Mouse (Mus musculus): Measurements from ENCODE around the gene Slc17a2. TPM values are rescaled to one million over a fixed set of nuclear protein-coding genes. Genes with fewer than 3 reads are reported as not detected.
A peak's percentile ranks its signal among the peaks of the same experiment; 100 is the strongest.
"Not testable (repeated sequence)": the region's sequence is repeated elsewhere in the genome, so short reads cannot be mapped to it uniquely, and the experiment has no call there.

Slc17a2 gene
- total RNA-seq (2021), result under 1 TPM in 1 of 2 experiments, not detected in 1; 0.11 TPM
- long read RNA-seq, experiment 1, result 0 reads
- long read RNA-seq, experiment 2, result 0 reads

DNA sequence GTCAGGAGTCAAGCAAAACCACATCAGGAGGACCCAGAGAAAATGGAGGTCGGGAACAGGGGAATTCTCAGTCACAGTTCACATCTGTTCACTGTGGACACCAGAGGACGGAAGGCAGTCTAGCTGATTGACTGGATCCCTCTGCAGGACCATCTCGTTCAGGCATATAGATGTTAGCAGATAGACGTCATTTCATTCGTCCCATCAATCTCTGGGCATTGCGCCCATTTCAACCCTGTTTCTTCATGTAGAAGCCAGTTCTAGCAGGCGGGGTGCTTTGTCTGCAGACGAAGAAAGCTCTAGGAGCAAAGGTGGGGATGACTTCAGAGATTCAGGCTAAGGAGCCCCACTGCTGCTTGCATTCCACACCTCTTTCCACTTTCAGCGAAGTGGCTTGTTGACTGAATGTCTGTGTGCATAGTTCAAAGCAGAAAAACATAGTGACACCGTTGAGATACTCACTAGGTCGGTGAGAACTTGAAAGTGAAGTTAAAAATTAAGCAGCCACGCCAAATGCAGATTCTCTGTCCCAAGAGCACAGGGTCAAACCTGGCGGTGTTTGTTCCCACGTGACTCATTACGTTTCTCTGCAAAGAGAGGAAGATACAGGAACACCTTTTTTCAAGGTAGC, at the start of gene Slc17a2:
Slc17a2 (plus strand) TSS at position 572 of the 631 bp plus-strand sequence.
- DNase-seq, result no peak

DNA sequence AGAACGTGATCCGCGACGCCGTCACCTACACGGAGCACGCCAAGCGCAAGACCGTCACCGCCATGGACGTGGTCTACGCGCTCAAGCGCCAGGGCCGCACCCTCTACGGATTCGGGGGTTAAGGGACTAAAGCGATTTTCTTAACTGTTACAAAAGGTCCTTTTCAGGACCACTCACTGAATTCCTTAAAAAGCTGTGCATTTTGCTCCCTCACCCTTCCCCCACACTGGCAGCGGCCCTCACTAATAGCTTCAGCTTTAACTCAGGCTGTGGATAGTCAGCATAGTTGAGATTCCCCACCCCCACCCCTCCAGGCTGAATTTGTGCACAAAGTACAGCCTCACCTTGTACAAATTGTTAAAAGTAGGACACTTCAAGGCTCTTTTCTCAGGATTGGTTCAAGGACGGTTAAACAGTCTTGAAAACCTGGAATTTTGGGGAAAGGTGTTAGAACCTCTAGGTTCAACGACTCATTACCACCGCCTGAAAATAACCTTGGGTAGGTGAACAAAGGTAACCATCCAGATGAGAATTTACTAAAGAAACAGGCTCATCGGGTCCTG, 49.5 kb upstream of the Slc17a2 start:
- no peak for DNase-seq

DNA sequence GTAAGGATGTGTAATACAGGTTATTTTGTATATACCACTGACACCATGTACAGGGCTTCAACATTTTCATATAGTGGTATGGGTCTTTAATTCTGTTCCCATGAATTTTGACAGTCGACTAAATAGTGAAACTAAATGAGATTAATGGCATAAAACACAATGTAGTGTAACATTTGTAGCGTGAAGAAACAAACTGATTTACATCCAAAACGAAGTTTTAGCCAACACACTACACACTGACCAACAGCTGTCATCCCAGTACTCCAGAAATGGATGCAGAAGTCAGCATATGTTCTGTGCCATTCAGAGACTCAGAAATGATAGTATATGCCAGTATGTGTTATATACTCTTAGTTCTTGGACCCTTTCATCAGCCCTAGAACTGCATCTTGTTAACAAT, 48.9 kb upstream of the Slc17a2 start:
- DNase-seq, result no peak

DNA sequence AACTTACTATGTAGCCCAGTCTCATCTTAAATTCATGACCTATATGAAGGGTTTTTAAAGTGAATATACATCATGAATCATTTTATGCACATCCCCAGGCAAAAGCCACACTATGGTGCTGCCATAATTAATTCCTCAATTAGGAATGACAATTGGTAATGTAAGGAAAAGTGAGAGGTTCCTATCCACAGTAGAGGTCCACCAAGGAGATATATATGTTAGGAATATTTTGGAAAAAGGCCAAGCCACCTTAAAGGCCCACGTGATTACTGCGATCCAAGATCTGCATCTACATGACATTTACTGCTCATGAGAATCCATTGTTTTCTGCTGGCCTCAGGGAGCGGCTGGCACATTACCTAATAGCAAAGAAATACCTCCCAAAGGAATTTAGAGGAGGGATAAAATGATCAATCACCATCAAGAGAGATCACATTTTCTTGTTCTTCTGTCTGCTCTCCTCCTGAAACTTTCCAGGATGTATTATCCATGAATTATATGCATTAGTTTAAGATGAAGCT, 47.5 kb upstream of the Slc17a2 start:
- DNase-seq, result no peak

DNA sequence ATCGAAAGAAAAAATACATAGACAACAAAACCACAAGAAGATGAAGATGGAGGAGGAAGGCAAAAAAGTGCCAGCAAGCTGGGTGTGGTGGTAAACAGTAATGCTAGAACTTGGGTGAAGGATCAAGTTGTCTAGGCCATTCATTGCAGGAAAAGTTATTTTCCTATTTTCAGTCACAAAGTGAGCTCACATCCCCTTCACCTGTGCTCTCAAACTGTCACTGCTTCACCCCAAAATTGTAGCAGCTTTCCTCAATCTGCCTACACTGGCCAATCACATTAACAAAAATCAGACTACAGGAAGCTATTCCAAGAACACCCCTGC, 46.9 kb upstream of the Slc17a2 start:
- no peak for DNase-seq

DNA sequence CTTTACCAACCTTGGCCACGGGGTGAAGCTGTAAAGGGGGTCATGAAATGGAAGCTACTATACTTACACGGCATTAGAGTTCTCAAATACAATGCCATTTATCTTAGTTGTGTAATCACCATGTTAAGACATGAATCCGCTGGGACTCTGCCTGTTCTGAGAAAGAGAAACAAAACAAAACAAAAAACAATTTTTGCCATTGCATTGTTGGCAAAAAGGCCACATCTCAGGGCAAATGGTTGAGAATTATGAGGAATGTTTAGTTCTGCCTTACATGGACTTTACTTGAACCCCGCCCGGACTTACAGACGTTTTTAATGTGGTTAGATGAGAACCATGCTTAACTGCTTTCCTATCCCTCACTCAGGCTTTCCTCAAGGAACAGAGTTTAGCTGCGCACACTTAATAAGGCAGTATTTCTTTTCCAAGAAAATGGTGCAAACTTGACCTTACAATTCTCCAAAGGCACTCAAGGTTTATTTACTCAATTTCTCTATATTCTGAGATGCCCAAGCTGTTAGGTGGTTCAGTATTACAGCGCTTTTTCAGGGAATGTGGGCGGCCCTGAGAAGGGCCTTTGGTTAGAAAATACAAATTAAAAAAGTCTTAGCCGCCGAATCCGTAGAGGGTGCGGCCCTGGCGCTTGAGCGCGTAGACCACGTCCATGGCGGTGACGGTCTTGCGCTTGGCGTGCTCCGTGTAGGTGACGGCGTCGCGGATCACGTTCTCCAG, 46.4 kb upstream of the Slc17a2 start:
- no peak for DNase-seq

DNA sequence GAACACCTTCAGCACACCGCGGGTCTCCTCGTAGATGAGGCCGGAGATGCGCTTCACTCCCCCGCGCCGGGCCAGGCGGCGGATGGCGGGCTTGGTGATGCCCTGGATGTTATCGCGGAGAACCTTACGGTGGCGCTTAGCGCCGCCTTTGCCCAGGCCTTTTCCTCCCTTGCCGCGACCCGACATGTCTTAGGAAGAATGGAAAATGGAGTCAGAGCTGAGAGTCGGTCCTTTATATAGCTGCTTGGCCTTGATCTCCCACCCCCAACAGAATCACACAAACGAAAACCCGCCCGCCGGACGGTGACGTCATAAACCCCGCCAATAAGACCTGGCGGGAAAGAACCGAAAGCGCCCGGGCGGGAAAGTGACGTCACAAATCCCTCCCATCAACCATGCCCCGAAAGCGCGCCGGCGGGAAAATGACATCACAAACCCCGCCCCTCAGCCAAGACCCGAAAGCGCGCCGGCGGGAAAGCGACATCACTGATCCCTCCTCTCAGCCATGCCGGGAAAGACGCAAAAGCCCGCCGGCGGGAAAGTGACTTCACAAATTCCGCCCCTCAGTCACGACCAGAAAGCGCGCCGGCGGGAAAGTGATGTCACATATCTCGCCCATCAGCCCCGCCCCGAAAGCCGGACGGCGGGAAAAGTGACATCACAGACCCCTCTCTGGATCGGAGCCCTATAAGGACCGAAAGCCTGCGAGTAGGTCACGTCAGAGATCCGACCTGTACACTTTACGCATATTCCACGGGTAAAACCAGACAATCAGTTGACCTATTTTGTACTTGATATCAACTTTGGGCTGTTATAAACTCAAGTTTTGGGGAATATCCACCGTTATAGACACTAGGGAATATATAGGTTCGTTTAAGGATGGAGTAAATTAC, 45.6 kb upstream of the Slc17a2 start, which contains the start of gene Hist1h4a:
Hist1h4a (minus strand) TSS at position 259 of the 893 bp plus-strand sequence.
- DNase-seq, result peak; percentile 93

DNA sequence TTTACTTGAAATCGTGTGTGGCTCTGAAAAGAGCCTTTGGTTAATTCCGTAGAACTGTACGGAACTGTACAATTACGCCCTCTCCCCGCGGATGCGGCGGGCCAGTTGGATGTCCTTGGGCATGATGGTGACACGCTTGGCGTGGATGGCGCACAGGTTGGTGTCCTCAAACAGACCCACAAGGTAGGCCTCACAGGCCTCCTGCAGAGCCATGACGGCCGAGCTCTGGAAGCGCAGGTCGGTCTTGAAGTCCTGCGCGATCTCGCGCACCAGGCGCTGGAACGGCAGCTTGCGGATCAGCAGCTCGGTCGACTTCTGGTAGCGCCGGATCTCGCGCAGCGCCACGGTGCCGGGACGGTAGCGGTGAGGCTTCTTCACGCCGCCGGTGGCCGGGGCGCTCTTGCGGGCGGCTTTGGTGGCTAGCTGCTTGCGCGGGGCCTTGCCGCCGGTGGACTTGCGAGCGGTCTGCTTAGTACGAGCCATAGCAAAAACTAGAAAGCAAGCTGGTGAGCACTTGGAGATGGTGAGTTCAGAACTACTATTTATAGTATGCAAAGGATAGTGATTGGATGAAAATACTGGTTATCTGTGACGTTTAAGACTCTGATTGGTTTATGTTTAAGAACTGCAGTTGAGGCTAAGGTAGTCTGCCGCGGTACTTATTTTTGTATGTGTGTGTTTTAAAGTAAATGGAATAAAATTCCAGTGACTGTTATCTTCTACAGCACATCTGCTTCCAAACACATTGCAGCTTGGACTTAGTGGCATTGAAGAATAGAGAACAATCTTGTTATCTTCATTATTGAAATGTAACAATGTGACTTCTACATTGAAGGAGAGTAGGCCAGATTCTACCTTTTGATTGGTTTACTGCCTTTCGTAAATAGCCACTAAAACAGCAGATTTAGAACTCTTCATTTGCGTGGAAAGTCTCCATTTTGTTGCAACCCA, 44.6 kb upstream of the Slc17a2 start, which contains the start of gene Hist1h3a:
Hist1h3a (minus strand) TSS at position 516 of the 951 bp plus-strand sequence.
- peak; percentile 30 for DNase-seq

DNA sequence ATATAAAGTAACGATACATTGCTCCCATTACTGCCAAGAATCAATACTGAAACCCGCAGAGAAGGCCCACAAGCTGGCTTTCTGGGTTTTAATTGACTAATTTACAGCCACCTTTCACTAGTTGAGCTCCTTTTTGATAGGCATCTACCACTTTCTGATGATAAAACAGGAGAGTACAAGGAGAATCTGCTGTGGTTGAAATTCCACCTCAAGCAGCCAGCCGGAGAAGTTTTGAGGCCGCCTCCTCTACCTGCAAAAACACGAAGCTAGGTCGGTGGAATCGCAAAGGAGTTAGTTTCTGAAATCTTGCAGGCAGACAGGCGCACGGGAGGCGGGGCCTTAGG, 43.6 kb upstream of the Slc17a2 start:
- no peak for DNase-seq

DNA sequence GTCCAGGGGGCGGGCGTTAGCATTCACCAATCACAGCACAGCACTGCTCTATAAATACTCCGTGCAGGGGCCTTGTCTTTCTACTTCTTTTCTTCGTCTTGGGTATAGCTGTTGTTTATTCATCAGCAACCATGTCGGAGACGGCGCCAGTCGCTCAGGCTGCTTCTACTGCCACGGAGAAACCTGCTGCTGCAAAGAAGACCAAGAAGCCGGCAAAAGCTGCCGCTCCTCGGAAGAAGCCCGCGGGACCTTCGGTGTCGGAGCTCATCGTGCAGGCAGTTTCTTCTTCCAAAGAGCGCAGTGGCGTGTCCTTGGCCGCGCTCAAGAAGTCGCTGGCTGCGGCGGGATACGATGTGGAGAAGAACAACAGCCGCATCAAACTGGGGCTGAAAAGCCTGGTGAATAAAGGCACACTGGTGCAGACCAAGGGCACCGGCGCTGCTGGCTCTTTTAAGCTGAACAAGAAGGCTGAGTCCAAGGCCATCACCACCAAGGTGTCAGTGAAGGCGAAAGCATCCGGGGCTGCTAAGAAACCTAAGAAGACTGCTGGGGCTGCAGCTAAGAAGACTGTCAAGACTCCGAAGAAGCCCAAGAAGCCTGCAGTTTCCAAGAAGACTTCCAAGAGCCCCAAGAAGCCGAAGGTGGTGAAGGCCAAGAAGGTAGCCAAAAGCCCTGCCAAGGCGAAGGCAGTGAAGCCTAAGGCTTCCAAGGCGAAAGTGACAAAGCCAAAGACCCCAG, 43.0 kb upstream of the Slc17a2 start, which contains the start of gene Hist1h1a:
Hist1h1a (plus strand) TSS at position 81 of the 738 bp plus-strand sequence.
- peak; percentile 72 for DNase-seq

DNA sequence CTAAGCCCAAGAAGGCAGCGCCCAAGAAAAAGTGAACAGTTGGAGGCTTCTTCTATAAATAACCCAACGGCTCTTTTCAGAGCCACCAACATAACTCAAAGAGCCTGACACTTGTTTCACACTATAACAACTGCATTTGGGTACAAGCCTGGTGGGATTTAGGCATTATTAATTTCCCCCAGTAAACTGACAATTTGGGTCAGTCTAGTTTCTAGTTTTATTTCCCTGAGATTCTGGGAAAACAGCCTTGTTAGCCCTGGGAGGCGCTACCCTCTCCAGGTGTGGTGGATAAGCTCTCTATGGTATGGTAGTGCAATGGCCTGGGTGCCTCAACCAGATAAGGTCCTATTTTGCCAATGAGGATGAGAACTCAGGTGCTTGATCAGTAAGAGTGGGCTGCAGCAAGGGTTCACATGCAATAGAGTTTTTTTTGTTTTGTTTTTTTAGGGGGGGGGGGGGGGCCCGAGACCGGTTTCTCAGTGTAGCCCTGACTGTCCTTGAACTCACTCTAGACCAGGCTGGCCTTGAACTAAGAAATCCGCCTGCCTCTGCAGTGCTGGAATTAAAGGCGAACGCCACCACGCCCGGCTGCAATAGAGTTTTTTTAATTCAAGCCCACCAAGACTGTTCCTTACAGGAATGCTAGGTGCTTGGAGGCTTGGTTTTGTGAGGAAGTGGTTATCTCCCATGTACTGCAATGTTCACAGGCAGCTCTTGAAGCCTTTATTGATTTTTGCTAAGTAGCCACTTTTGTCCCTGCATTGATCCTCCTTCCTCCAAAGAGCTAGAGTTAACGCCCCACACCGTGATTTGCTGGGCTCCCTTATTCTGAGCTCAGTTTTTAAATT, 42.2 kb upstream of the Slc17a2 start:
- DNase-seq, result no peak

DNA sequence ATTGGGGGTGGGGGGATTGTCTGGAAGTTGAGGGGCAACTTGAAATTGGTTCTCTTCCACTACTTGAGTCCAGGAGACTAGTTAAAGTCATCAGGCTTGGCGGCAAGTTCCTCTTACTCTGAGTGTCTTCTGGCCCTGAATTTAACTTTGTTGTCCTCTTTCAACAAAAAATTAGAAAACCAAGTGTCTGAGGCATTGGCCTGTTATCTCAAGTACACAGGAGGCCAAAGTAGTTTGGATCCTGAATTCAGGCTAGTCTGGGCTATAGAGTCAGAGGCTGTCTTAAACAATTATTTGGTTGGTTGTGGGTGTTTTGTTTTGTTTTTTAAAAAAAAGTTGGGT, 41.6 kb upstream of the Slc17a2 start:
- no peak for DNase-seq

DNA sequence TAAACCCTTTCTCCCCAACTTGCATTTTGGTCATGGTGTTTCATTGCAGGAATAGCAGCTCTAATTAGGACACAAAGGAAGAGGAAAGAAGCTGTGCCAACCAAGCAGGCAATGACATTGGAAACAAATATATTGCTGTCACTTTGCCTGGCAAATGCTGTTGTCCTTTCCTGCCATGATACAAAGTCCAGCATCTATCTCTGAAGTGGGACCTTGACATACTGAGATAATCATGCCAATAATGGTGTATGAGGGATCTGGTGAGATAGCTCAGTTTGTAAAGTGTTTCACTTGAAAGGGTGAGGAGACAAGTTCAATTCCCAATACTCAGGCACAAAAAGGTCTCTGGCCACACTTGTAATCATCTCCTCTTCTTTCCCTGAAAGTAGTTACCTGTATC, 40.0 kb upstream of the Slc17a2 start:
- no peak for DNase-seq

DNA sequence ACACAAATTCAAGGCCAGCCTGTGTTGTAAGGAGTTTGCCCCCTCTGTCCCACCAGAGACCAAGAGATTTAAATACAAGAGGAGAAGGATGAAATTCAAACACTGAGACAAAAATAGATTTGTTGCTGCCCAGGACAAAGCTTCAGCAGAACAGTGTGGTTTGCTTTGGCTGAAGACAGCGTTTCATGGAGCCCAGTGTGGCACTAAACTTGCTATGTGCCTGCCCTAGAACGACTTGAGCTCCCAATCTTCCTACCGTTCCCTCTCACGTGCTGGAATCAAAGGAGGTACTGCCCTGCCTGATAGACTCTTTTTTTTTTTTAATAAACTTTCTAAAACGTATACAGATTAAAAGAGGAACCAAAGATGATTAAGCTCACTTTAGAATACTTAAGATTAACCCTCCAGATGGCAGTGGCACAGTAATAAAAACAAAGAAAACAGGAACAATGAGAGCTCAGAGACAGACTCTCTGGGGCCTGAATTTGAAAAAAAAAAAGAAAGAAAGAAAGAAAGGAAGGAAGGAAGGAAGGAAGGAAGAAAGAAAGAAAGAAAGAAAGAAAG, 37.9 kb upstream of the Slc17a2 start:
- no peak for DNase-seq

DNA sequence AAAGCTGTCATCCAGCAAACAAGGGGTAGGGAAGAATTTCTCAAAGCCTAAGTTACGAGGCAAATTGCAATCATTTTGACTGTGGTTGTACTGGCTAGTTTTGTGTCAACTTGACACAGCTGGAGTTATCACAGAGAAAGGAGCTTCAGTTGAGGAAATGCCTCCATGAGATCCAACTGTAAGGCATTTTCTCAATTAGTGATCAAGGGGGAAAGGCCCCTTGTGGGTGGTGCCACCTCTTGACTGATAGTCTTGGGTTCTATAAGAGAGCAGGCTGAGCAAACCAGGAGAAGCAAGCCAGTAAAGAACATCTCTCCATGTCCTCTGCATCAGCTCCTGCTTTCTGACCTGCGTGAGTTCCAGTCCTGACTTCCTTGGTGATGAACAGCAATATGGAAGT, 37.2 kb upstream of the Slc17a2 start, which contains the start of gene Trim38:
Trim38 (plus strand) TSS at position 301 of the 400 bp plus-strand sequence.
- DNase-seq, result not testable (repeated sequence)

DNA sequence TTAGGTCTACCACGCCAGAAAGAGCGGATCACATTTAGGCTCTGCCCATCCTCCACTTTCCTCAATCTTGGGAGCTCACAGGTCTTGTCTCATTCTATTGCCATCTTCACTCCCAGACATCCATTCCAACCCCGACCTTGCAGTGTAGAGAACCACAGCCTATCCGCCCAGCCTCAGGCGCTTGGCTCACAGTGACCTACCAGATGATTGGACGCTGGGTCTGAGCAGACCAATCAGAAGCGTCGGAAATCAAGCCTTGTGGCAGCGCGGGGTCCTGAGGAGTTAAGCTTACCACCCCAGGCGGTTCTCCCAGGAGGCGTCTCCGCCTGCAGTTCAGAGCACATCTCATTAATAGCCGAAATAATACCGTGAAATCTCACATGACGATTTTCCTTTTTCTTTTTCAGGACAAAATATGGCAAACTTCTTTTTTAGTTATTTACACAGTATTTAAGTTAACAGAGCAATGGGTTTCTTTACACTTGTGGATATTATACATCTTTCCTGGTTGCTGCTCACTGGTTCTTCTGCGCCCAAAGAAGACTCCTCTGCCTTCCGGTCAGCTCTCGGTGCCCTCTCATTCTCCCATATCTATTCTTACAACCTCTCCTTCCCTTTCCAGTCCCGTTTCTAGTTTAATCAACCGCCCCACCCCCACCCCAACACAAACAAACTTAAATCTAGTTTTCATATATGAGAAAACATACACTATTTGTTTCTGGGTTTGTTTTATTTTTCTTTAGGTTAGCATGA, 34.1 kb upstream of the Slc17a2 start:
- peak; percentile 19 for DNase-seq

DNA sequence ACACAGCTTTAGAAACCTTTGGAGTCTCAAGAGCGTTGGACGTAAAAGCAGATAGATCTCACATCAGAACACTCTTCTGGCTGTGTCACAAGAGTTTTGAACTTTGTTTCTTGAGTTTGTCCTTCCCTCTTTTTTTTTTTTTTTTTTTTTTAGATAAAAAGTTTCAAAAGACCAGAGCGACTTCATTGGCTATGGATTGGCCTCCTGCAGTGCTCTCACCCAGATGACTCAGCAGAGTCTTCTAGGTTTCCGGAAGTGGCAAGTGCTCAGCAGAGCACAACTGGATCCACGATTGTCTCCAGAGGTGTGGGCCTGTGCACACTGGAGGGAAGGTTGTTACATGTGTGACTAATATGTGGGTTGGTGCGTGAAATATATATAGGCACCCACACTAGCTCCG, 28.5 kb upstream of the Slc17a2 start:
- DNase-seq, result no peak

DNA sequence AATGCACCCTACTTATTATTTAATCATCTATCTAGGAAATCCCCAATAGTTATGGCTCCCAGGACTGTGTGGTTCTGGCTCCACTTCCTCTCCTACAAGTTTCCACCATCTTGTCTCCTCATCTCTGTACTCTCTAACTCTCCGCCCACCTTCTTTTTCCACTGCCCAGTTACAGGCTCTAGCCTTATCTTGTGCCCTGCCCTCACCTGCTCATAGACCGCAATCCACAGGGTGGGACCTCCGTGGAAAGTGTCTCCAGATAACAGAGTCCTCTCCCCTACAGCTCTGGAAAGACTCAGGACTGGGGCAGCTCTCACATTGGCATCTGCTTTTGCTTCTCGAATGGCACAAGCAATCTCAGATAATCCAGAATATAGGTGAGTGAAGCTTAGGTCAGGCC, 27.8 kb upstream of the Slc17a2 start:
- no peak for DNase-seq

All from gastrocnemius, postnatal 10 days (tissue).